Mouse (Mus musculus): ENCODE data around the gene Mfap3l.

DNA sequence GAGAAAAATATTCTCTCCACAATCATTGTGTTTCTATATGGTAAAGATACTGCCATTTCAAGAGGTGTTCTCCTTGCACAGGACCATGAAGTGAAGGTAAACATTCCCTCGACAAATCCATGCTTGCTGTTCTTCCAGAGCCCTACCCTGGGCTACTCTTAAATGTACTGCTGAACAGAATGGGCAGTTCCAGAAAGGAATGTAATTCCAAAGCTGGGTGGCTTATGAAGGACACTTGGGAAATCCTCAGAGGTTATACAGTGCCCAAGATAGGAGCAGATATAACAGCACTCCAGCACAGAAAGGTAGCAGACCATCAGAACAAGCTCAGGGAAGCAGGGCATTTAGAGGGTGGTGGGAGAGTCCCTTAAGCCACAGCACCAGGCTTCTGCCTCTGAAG is 9.2 kb upstream of the Mfap3l start:
- TF ChIP-seq CTCF (conservative IDR thresholded peaks at IDR 0.05; ENCODE audit: low read length) (no peak), NANOG (IDR thresholded peaks at IDR 0.05; ENCODE audit: borderline replicate concordance, low read length) (no peak)
